Mouse (Mus musculus) CH12.LX (cell line): ENCODE data around the gene Ttc9b. TPM values are rescaled to one million over a fixed set of nuclear protein-coding genes. Genes with fewer than 3 reads are reported as not detected.

Experiments used
- DNase-seq: peaks from one replicate; pipeline ENCODE4 v3.0.0-alpha.2; 2013; ENCODE audit errors: extremely low read depth
- H3K27ac ChIP-seq: 2 replicates; pipeline ENCODE4 v1.5.1; 2012; ENCODE audit warnings: low read depth, mild to moderate bottlenecking, control low read depth, moderate library complexity; ENCODE audit not compliant: insufficient read depth
- H3K27me3 ChIP-seq: replicated peaks from 2 replicates; pipeline ENCODE3; 2012; ENCODE audit warnings: inconsistent platforms
- H3K36me3 ChIP-seq, 2 experiments: replicated peaks in 1 of 2; 2 replicates each; pipeline versions ENCODE3 to v1.6.1; 2012; ENCODE audit warnings: inconsistent platforms in 1 of 2, low read length in 1 of 2, mild to moderate bottlenecking in 1 of 2, mixed read lengths in 1 of 2, moderate library complexity in 1 of 2; ENCODE audit not compliant: control insufficient read depth in 1 of 2, insufficient read depth in 1 of 2
- H3K4me1 ChIP-seq, 2 experiments: 2 replicates each; pipeline ENCODE4 v1.6.1; 2012; ENCODE audit warnings: inconsistent platforms in 1 of 2, moderate library complexity in 1 of 2; ENCODE audit not compliant: insufficient read depth in 2 of 2, control insufficient read depth in 1 of 2
- H3K4me2 ChIP-seq: 2 replicates; pipeline ENCODE4 v1.6.1; 2012; ENCODE audit warnings: low read depth, mild to moderate bottlenecking, control low read depth; ENCODE audit not compliant: poor library complexity, insufficient read depth, severe bottlenecking
- H3K4me3 ChIP-seq, 3 experiments: fragments of 150-350 bp in 1 of 3; sonication (generic) in 1 of 3; replicated peaks in 1 of 3; 2 replicates each; pipeline versions ENCODE3 to v1.5.1; 2011 to 2012; ENCODE audit warnings: low read depth in 2 of 3, low read length in 2 of 3, mild to moderate bottlenecking in 2 of 3, moderate library complexity in 2 of 3, control low read depth in 1 of 3, improper control_type of control experiment in 1 of 3, inconsistent platforms in 1 of 3, mixed read lengths in 1 of 3; ENCODE audit not compliant: poor library complexity in 1 of 3
- H3K79me2 ChIP-seq: replicated peaks from 2 replicates; pipeline ENCODE4 v1.6.1; 2012; ENCODE audit warnings: mild to moderate bottlenecking, moderate library complexity; ENCODE audit not compliant: control insufficient read depth, poor library complexity, insufficient read depth, severe bottlenecking; ENCODE audit errors: extremely low read depth
- H3K9ac ChIP-seq: 2 replicates; pipeline ENCODE4 v1.6.1; 2012; ENCODE audit warnings: low read depth, mild to moderate bottlenecking, control low read depth, moderate library complexity; ENCODE audit not compliant: insufficient read depth
- H3K9me3 ChIP-seq: replicated peaks from 2 replicates; pipeline ENCODE3; 2012; ENCODE audit warnings: low read length, inconsistent platforms, mixed read lengths
- BHLHE40 ChIP-seq: IDR thresholded peaks from 2 replicates; pipeline ENCODE4 v1.6.1; 2011; ENCODE audit warnings: mild to moderate bottlenecking, low read depth, low read length, improper control_type of control experiment
- CHD1 ChIP-seq: IDR thresholded peaks from 2 replicates; pipeline ENCODE4 v1.6.1; 2012; ENCODE audit warnings: low read depth, low read length, improper control_type of control experiment, inconsistent platforms
- EP300 ChIP-seq: IDR thresholded peaks from 2 replicates; pipeline ENCODE4 v1.6.1; 2011; ENCODE audit warnings: low read length, improper control_type of control experiment
- GABPA ChIP-seq: IDR thresholded peaks from 2 replicates; pipeline ENCODE4 v1.6.1; 2012; ENCODE audit warnings: low read depth, low read length, improper control_type of control experiment, inconsistent platforms; ENCODE audit not compliant: insufficient replicate concordance
- IRF4 ChIP-seq: IDR thresholded peaks from 2 replicates; pipeline ENCODE4 v1.6.1; 2014; ENCODE audit warnings: low read depth, mild to moderate bottlenecking, inconsistent platforms, low read length, improper control_type of control experiment
- JUN ChIP-seq: IDR thresholded peaks from 2 replicates; pipeline ENCODE4 v1.6.1; 2011; ENCODE audit warnings: low read depth, mild to moderate bottlenecking, low read length, improper control_type of control experiment, moderate library complexity; ENCODE audit not compliant: insufficient read depth
- JUND ChIP-seq: conservative IDR thresholded peaks from 2 replicates; pipeline ENCODE4 v1.6.1; 2011; ENCODE audit warnings: low read depth, low read length, improper control_type of control experiment
- KAT2A ChIP-seq: IDR thresholded peaks from 2 replicates; pipeline ENCODE4 v1.6.1; 2012; ENCODE audit warnings: low read length, improper control_type of control experiment, inconsistent platforms; ENCODE audit not compliant: insufficient replicate concordance
- MAFK ChIP-seq: IDR thresholded peaks from 2 replicates; pipeline ENCODE4 v1.6.1; 2011; ENCODE audit warnings: low read length, improper control_type of control experiment; ENCODE audit not compliant: insufficient replicate concordance
- MAX ChIP-seq: IDR thresholded peaks from 2 replicates; pipeline ENCODE4 v1.6.1; 2011; ENCODE audit warnings: low read length, improper control_type of control experiment
- MEF2A ChIP-seq: IDR thresholded peaks from 2 replicates; pipeline ENCODE4 v1.6.1; 2014; ENCODE audit warnings: low read depth, mild to moderate bottlenecking, inconsistent platforms, low read length, improper control_type of control experiment, borderline replicate concordance
- NELFE ChIP-seq: IDR thresholded peaks from 2 replicates; pipeline ENCODE4 v1.6.1; 2011; ENCODE audit warnings: low read depth, low read length, improper control_type of control experiment
- POLR2A ChIP-seq: IDR thresholded peaks from 2 replicates; pipeline ENCODE4 v1.6.1; 2011; ENCODE audit warnings: low read depth, mild to moderate bottlenecking, improper control_type of control experiment, low read length
- POLR2AphosphoS2 ChIP-seq: IDR thresholded peaks from 2 replicates; pipeline ENCODE4 v1.6.1; 2011; ENCODE audit warnings: low read depth, low read length, improper control_type of control experiment
- SIN3A ChIP-seq: IDR thresholded peaks from 2 replicates; pipeline ENCODE4 v1.6.1; 2012; ENCODE audit warnings: low read length, improper control_type of control experiment, inconsistent platforms
- TBP ChIP-seq: conservative IDR thresholded peaks from 2 replicates; pipeline ENCODE4 v1.6.1; 2011; ENCODE audit warnings: low read depth, low read length, improper control_type of control experiment
- TCF12 ChIP-seq: IDR thresholded peaks from 2 replicates; pipeline ENCODE4 v1.6.1; 2014; ENCODE audit warnings: low read depth, mild to moderate bottlenecking, inconsistent platforms, low read length, improper control_type of control experiment
- USF1 ChIP-seq: IDR thresholded peaks from 2 replicates; pipeline ENCODE4 v1.6.1; 2014; ENCODE audit warnings: low read depth, mild to moderate bottlenecking, inconsistent platforms, low read length, improper control_type of control experiment
- USF2 ChIP-seq: conservative IDR thresholded peaks from 2 replicates; pipeline ENCODE4 v1.6.1; 2011; ENCODE audit warnings: low read depth, low read length, improper control_type of control experiment
- ZC3H11A ChIP-seq: IDR thresholded peaks from 2 replicates; pipeline ENCODE4 v1.6.1; 2012; ENCODE audit warnings: low read depth, mild to moderate bottlenecking, inconsistent platforms, low read length, improper control_type of control experiment
- ZKSCAN1 ChIP-seq: IDR thresholded peaks from 2 replicates; pipeline ENCODE4 v1.6.1; 2012; ENCODE audit warnings: low read depth, inconsistent platforms, low read length, improper control_type of control experiment, borderline replicate concordance
- ZMIZ1 ChIP-seq: IDR thresholded peaks from 2 replicates; pipeline ENCODE4 v1.6.1; 2012; ENCODE audit warnings: low read depth, mild to moderate bottlenecking, inconsistent platforms, low read length, improper control_type of control experiment
- ZNF384 ChIP-seq: IDR thresholded peaks from 2 replicates; pipeline ENCODE4 v1.6.1; 2012; ENCODE audit warnings: low read depth, low read length, improper control_type of control experiment, inconsistent platforms
- dilution Hi-C: fragments of 300-500 bp; cut with MboI; formaldehyde crosslinking; loops from 2 replicates; pipeline ENCODE4 v1.14.3; 2020; ENCODE audit warnings: low sequenced_read_pairs; ENCODE audit not compliant: extremely low pct_unique_long_range_greater_than_20kb, extremely low pct_ligation_motif_present
- in situ Hi-C: fragments of 300-500 bp; cut with MboI; formaldehyde crosslinking; loops from 3 replicates; pipeline ENCODE4 v1.14.3; 2019; ENCODE audit warnings: low sequenced_read_pairs, low pct_ligation_motif_present, low pct_unique_long_range_greater_than_20kb, mixed read lengths
- polyA plus RNA-seq: library from polyadenylated mRNA; unstranded; fragments of >175 nt; gene quantifications from 2 replicates; pipeline ENCODE4 v1.2.1, GENCODE M21; 2012; ENCODE audit warnings: low read depth; ENCODE audit not compliant: insufficient read length
- total RNA-seq, 2 experiments: library from RNA; depleted of rRNA; stranded (reverse); fragments of 300-350 nt in 1 of 2; fragments of >200 nt in 1 of 2; gene quantifications; 2 replicates each; pipeline ENCODE4 v1.2.3; 2012 to 2014

Gene Ttc9b
- total and polyA plus RNA-seq, 3 experiments, result not detected

GRCm38 (mm10) chr7:27631439-27631838 is 22.3 kb upstream of the Ttc9b start:
- Histone ChIP-seq H3K27ac (no peak overlapping the region), H3K79me2 (no peaks in the 10 kb centered on the region), H3K36me3 (peaks cover 74 to 89% of the 10 kb centered on the region in 2 experiments), H3K9ac (no peak overlapping the region), H3K4me1 (no peaks in the 10 kb centered on the region), H3K9me3 (no peaks in the 10 kb centered on the region), H3K27me3 (no peaks in the 10 kb centered on the region), H3K4me2 (no peak overlapping the region), H3K4me3 (no peak overlapping the region)
- dilution Hi-C loops (no loop called here), in situ Hi-C loops (no loop called here)
- no peak for DNase-seq
- TF ChIP-seq JUND, result no peak
- TF ChIP-seq KAT2A, result no peak
- TF ChIP-seq TBP, result no peak
- no peak for TF ChIP-seq MAX
- TF ChIP-seq ZKSCAN1, result no peak
- no peak for TF ChIP-seq NELFE
- no peak for TF ChIP-seq USF2
- no peak for TF ChIP-seq GABPA
- TF ChIP-seq MEF2A, result no peak
- no peak for TF ChIP-seq JUN
- TF ChIP-seq ZC3H11A, result no peak
- no peak for TF ChIP-seq BHLHE40
- TF ChIP-seq TCF12, result no peak
- no peak for TF ChIP-seq ZMIZ1
- TF ChIP-seq CHD1, result no peak
- no peak for TF ChIP-seq POLR2AphosphoS2
- TF ChIP-seq MAFK, result no peak

GRCm38 (mm10) chr7:27633166-27633565 is 20.5 kb upstream of the Ttc9b start:
- Histone ChIP-seq H3K9ac (no peak overlapping the region), H3K27ac (no peak overlapping the region), H3K9me3 (no peaks in the 10 kb centered on the region), H3K4me1 (no peaks in the 10 kb centered on the region), H3K79me2 (no peaks in the 10 kb centered on the region), H3K4me3 (no peak overlapping the region), H3K36me3 (peaks cover 71 to 87% of the 10 kb centered on the region in 2 experiments), H3K27me3 (no peaks in the 10 kb centered on the region), H3K4me2 (no peak overlapping the region)
- dilution Hi-C loops (no loop called here), in situ Hi-C loops (no loop called here)
- no peak for DNase-seq
- TF ChIP-seq MAFK (no peak), EP300 (no peak), IRF4 (no peak), TBP (no peak), USF1 (no peak), ZC3H11A (no peak), POLR2A (no peak), ZNF384 (no peak), SIN3A (no peak)
